Mouse (Mus musculus) cerebellum, adult (tissue): ENCODE data around the gene Gm49369.

Experiments used
- ATAC-seq: cut with Nextera tagmentation; 2 replicates; pipeline ENCODE4 v1.9.2; 2017; ENCODE audit warnings: mild to moderate bottlenecking, moderate library complexity, mixed read lengths; ENCODE audit not compliant: insufficient number of reproducible peaks, low FRiP score, low TSS enrichment

Gene Gm49369

DNA sequence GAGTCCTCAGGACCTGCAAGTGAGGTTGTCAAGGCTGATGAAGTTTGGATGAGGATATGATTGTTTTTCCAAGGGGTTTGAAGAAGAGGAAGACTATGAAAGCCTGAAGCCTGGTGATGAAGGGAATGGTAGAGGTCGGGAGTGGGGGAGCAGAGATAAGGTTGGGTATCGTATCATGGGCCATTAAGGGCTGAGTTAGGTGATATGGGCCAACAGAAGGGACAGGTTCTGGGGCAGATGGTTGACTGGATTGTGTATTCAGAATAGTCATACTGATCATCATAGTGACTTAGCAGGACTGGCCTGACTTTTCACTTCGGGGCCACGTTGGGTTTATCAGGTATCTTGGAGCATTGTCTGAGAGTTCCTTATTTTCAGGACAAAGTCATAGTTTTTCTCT, 13.0 kb upstream of the Gm49369 start:
- ATAC-seq, result no peak

GRCm38 (mm10) chr7:142394261-142395190, 12.1 kb upstream of the Gm49369 start:
- no peak for ATAC-seq

GRCm38 (mm10) chr7:142393191-142393590, 10.7 kb upstream of the Gm49369 start:
- ATAC-seq, result no peak

GRCm38 (mm10) chr7:142391609-142392008, 9.1 kb upstream of the Gm49369 start:
- no peak for ATAC-seq

DNA sequence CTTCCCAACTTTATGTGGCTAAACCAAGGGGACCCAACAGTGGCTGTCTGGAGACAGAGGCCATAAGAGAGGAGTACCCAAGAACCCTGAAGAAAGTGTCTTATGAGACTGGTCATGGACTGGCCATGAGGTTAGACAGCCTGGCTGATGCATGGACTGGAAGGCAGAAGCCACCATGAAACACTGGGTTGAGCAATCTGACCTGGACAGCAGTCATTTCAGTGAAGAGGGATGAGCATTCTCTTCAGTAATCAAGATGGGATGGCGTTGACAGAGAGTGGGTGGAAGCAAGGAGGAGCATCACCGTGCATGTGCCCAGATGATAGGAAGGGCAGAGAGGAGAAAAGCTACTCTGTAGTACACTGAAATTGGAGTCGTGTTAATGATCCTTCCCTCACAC, 8.6 kb upstream of the Gm49369 start:
- ATAC-seq, result no peak

DNA sequence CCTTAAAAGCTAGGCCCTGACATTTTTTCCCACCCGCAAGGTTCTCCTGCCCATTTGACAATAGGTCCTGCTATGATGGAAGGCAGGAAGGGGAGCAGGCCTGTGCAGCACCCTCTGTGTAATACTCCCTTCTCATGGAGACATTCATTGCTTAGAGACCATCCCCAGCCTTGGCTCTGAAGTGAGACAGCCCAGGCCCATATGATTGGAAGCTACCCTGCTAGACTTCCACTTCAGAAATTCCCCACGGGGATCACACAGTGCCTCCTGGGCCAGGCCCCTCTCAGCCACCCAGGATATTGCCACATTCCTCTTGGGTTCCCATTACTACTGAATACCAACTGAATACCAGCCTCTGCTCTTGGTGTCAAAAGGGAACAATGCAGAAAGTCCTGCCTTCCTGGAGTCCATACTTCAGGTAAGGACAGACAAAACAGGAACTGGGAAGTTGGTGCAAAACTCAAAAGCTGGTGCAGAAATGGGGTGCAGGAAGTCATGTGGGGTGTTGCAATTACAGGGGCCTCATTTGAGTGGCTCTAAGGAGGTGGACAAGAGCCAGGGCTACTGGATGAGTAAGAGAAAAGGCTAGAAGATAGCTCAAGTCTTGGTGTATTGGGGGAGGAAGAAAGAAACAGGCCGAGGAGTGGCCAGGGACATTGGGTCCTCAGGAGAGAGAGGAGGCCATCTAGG, 7.6 kb upstream of the Gm49369 start:
- ATAC-seq, result no peak

DNA sequence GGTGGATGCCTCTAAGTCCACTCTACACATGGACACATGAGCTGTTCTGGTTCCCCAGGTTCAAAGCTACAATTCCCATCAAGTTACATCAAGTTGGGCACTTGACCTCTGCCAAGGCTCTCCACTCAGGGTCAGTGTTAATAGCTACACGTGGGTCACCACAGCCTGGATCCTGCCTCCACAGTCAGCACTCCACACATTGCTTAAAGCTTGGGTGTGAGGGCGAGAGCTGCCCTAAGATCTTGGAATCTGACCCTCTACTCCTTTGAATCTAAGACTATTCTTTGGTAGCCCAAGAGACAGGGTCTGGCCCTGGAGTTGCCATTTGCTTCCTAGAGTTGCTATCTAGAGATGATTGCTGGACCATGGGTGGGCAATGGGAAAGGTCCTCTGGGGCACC, 6.3 kb upstream of the Gm49369 start:
- no peak for ATAC-seq

GRCm38 (mm10) chr7:142388198-142388597, 5.7 kb upstream of the Gm49369 start:
- ATAC-seq, result no peak; the same call in 1 of the 2 replicates

GRCm38 (mm10) chr7:142387419-142388148, 5.1 kb upstream of the Gm49369 start, which contains the start of gene Ctsd:
Gene Ctsd (minus strand): TSS chr7:142388038.
- ATAC-seq, result peak; percentile 94

- no peak for ATAC-seq
Measured at GRCm38 (mm10) chr7:142386621-142387201, 4.2 kb upstream of the Gm49369 start.

DNA sequence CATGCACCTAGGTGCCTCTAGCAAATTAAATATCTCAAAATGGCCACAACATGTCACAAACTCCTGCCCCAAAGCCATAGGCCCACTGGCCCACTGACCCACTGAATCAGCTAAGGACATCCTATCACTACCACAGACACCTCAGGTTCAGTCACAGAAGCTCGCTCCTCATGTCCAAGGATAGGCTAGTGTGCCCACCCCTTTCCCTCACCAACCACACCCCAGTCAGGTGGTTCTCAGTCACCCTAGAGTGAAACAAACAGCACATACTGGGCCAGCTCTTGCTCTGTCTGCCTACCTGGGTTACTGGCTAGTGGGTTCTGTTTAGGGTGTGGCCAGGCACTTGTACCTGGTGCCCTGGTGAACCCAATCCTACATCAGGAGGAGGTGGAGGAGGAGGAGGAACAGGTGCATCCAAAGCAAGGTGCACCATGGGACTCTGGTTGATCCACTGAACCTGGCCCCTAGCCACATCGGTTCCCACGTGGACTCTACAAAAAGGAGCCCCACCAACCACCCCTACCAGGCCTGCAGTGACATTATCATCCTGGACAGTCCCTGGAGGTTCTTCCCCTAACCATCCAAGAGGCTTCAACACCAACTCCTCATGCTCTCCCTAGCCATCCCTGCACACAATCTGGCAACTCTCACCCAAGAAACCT, 3.4 kb upstream of the Gm49369 start:
- ATAC-seq, result no peak

DNA sequence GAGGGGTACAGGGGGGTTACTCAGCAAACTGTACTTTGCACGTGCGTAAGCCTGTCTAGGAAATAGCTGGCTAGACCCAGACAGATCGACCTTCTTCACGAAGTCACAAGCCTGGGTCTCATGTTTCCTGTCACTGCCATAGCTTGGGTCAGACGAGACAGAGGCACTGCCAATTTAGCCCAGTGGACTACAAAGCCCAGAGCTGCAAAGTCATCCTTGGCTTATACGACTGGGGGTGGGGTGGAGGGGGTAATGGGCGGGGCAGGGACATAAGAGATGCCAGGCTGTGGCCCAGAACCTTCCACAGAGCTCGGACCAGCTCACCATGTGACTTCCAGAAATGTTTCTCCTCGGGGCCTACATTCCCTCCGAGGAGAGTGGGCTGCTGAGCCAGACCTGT, 1.8 kb upstream of the Gm49369 start:
- no peak for ATAC-seq

DNA sequence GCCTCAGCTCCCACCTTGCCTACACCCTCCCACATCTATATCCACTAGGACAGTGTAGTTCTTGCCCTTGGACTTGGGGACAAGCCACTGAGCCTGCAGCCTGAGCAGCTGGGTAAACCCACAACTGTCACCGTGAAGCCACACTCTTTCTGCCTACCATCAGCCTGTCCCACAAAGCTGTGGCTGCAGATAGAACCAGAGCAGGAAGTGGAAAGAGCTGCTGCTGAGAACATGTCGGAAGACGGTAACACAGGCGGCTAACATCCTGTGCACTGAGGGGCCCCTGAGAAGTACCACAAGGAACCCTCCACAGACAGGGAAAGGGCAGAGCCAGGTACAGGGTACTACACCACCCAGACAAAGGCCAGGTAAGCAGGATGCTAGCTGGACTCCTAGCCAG, 1.3 kb downstream of the Gm49369 start:
- ATAC-seq, result no peak

DNA sequence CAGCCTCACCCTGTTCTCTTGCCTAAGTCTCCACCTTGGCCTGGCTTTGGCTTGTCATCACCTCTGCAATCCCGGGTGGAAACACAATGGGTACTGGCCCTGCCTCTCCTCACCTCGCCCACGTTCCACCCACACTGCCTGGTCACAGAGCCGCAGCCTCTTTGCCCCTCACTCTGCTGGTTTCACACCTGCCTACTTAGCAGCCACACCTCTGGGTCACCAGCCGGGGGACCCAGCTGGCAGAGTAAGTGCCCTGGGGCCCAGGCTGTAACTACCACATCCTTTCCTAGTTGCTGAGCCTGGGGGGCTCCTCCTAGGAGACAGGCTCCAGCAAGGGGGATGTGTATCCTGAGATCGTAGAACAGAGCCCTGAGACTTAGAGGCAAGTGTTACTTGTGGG, 3.3 kb downstream of the Gm49369 start:
- ATAC-seq, result no peak

DNA sequence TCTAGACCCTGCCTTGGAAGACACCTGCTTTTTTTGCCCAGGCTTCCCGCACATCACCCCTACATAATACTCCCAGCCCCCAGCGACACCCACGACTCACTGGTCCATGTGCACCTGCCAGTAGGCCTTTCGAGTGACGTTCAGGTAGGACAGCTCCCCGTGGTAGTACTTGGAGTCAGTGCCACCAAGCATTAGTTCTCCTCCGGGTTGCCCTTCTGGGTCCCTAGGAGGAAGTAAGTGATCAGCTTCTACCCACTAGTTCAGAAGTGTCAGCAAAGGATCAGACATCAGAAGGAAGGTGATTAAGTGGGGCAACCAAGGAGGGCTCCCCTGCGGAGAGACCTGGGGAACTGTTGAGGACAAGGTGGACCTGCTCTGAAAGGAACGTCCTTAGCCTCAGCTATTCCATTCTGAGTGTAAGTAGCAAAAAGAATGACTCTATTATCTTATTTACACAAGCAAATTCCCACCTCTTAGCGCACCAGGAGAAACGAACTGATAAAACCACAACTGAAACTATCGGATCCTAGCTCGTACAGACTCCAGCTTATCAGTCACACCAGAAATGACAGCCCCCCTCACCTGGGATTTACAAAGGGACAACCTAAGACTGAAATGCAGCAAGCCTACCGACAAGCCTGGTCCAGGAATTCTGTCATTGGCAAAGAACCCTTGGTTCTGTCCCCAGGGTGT, 5.1 kb downstream of the Gm49369 start:
- ATAC-seq, result no peak

GRCm38 (mm10) chr7:142376096-142376495, 6.4 kb downstream of the Gm49369 start:
- no peak for ATAC-seq

GRCm38 (mm10) chr7:142375261-142375724, 7.2 kb downstream of the Gm49369 start:
- 0 out of 2 replicates have a peak, but pooled peaks have one; percentile 34 for ATAC-seq

- ATAC-seq, result no peak
Measured at GRCm38 (mm10) chr7:142374413-142375015, 8.0 kb downstream of the Gm49369 start.
